Mouse (Mus musculus) E14TG2a.4 (cell line): ENCODE results near the gene B3gntl1.

Experiments
- CTCF ChIP-seq: conservative IDR thresholded peaks from 2 replicates; pipeline ENCODE4 v1.5.1; 2014; ENCODE audit warnings: low read length
- NANOG ChIP-seq: IDR thresholded peaks from 2 replicates; pipeline ENCODE4 v1.6.1; 2014; ENCODE audit warnings: borderline replicate concordance, low read length, mixed read lengths
- POU5F1 ChIP-seq: IDR thresholded peaks from 2 replicates; pipeline ENCODE4 v1.6.1; 2014; ENCODE audit warnings: low read length, borderline replicate concordance

- TF ChIP-seq CTCF (no peak), NANOG (no peak), POU5F1 (no peak)
Observed at GRCm38 (mm10) chr11:121627521-121627920, 45.4 kb downstream of the B3gntl1 start.
